Mouse (Mus musculus) B cell, adult 2 months (primary cell): ENCODE results near the gene Dnmt1.

Experiments used
- DNase-seq, 2 experiments: peaks; one replicate each; pipeline ENCODE4 v3.0.0; 2022

The Dnmt1 gene

GRCm38 (mm10) chr9:20916160-20916559 lies 43.5 kb downstream of the Dnmt1 start:
- peak; percentile 51 to 52 for DNase-seq

- no peak for DNase-seq
Observed at GRCm38 (mm10) chr9:20909948-20910347, 49.7 kb downstream of the Dnmt1 start.

GRCm38 (mm10) chr9:20902174-20902491 lies 57.6 kb downstream of the Dnmt1 start:
- DNase-seq: no peak

GRCm38 (mm10) chr9:20901466-20902173 lies 58.1 kb downstream of the Dnmt1 start:
- peak; percentile 52 to 59 for DNase-seq

GRCm38 (mm10) chr9:20898511-20899073 lies 61.1 kb downstream of the Dnmt1 start, which contains the start of gene Eif3g:
Eif3g (minus strand) TSS chr9:20898623.
- DNase-seq: peak; percentile 88 to 90

GRCm38 (mm10) chr9:20897736-20898510 lies 61.8 kb downstream of the Dnmt1 start:
- DNase-seq: no peak

- DNase-seq: no peak
Observed at GRCm38 (mm10) chr9:20895382-20895781, 64.3 kb downstream of the Dnmt1 start.

GRCm38 (mm10) chr9:20894629-20895028 lies 65.1 kb downstream of the Dnmt1 start:
- no peak for DNase-seq

GRCm38 (mm10) chr9:20893590-20894343 lies 65.9 kb downstream of the Dnmt1 start:
- DNase-seq: no peak

- no peak for DNase-seq
Observed at GRCm38 (mm10) chr9:20893069-20893468, 66.6 kb downstream of the Dnmt1 start.

- no peak for DNase-seq
Observed at GRCm38 (mm10) chr9:20892104-20892653, 67.5 kb downstream of the Dnmt1 start.

- no peak for DNase-seq
Observed at GRCm38 (mm10) chr9:20891339-20892103, 68.2 kb downstream of the Dnmt1 start.

GRCm38 (mm10) chr9:20890411-20890810 lies 69.3 kb downstream of the Dnmt1 start:
- DNase-seq: no peak

- DNase-seq: peak; percentile 57 to 62
Observed at GRCm38 (mm10) chr9:20889185-20890141, 70.2 kb downstream of the Dnmt1 start.

- peak in 1 of 2 experiments; percentile 21 for DNase-seq
Observed at GRCm38 (mm10) chr9:20888386-20888765, 71.3 kb downstream of the Dnmt1 start.

GRCm38 (mm10) chr9:20887704-20888385 lies 71.8 kb downstream of the Dnmt1 start, which contains the start of gene Ppan:
Ppan (plus strand) TSS chr9:20888175.
- DNase-seq: peak; percentile 90 to 91

- no peak for DNase-seq
Observed at GRCm38 (mm10) chr9:20887191-20887590, 72.5 kb downstream of the Dnmt1 start.

- DNase-seq: no peak
Observed at GRCm38 (mm10) chr9:20886563-20886962, 73.1 kb downstream of the Dnmt1 start.

GRCm38 (mm10) chr9:20879097-20879792 lies 80.4 kb downstream of the Dnmt1 start, which contains the start of gene Angptl6:
Angptl6 (minus strand) TSS chr9:20879727.
- no peak for DNase-seq

GRCm38 (mm10) chr9:20878710-20879065 lies 81.0 kb downstream of the Dnmt1 start:
- DNase-seq: no peak
